ENCODE assay signal across 30 mouse cellular contexts in the genomic region with DNA sequence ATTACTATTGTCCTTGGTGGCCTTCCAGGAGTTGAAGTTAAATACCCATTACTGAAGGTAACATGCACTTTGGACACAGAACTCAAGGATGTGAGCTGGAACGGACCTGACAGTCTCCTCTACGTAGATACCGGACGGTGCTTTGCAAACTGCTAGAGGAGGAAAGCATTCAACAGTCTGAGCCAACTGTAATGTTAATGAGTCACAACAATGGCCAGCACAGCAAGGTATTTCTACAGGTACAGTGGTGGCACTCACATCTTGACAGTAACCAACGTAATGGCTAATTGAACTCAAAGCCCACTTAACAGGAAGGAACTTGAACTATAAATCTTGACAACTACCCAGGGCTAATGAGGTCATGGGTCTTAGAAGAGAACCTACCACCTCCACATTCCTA. TPM values are rescaled to one million over a fixed set of nuclear protein-coding genes. Genes with fewer than 3 reads are reported as not detected.
A peak's percentile ranks its signal among the peaks of the same experiment; 100 is the strongest.
DNase-seq lines count a peak whose midpoint lies in the region; ATAC-seq lines count a peak whose summit lies in the region.
"Had no signal": no experiment of that assay in that cellular context is flagged by ENCODE, and none has a peak within 500 bp of the region (broad histone marks: within the 10 kb centered on the region; RNA-seq: fewer than 3 reads in every experiment).

No protein-coding gene starts in this region.

- DNase-seq in kidney, adult 9 months = peak; percentile 10
- no peak for DNase-seq in kidney, postnatal 10 days
- DNase-seq in ES-CJ7 (ENCODE audit: low read depth, low spot score) (peak; percentile 84), WW6 (ENCODE audit: low read depth, low spot score) (peak; percentile 16)
- DNase-seq in right cerebral cortex, adult 2 months (ENCODE audit: low spot score in 2 of 2) = no peak
- DNase-seq: adrenal gland, adult 8-10 months; adrenal gland, postnatal 25 days; cerebellum, adult 11-12 months; cerebellum, adult 8-10 months; cerebellum, postnatal 10 days; cerebellum, postnatal 36 days; embryo, embryonic 11 days; gastrocnemius, postnatal 25 days; heart, adult 18-20 months; heart, postnatal 10 days; heart, postnatal 36 days had no signal

- no peak for ATAC-seq in activated CD4-positive, CD25-positive, alpha-beta regulatory T cell, adult 4 months
- ATAC-seq: CD4-positive, CD25-positive, alpha-beta regulatory T cell, adult 4 months; forebrain, embryonic 15.5 days; hindbrain, embryonic 16.5 days; Patski had no signal

RNA-seq across cellular contexts. Expression of gene Spag6l, which starts 3.8 kb away (rescaled TPM):
- polyA plus RNA-seq in activated CD4-positive, CD25-positive, alpha-beta regulatory T cell, adult 4 months (2017; shearing (Covaris generic)) = under 1 TPM in 1 of 2 experiments, not detected in 1; 0.96 TPM
- polyA plus RNA-seq: C2C12; CD4-positive, CD25-positive, alpha-beta regulatory T cell, adult 4 months; erythroblast, embryonic 14.5 days; G1E had no signal

RNA-seq across cellular contexts. Expression of gene Igll1, which starts 38.3 kb away (rescaled TPM):
- polyA plus RNA-seq in activated CD4-positive, CD25-positive, alpha-beta regulatory T cell, adult 4 months (2017; shearing (Covaris generic)) = under 1 TPM in 1 of 2 experiments, not detected in 1; 0.15 TPM
- polyA plus RNA-seq: brain, embryonic 14.5 days; C2C12; CD4-positive, CD25-positive, alpha-beta regulatory T cell, adult 4 months; cortical plate, adult 2 months; embryonic facial prominence, embryonic 10.5 days; embryonic facial prominence, embryonic 13.5 days; erythroblast, embryonic 14.5 days; forebrain, embryonic 15.5 days; G1E; heart, embryonic 12.5 days; heart, embryonic 15.5 days; hindbrain, embryonic 16.5 days; Patski had no signal

RNA-seq across cellular contexts. Expression of gene Top3b, which starts 45.1 kb away (rescaled TPM):
- 10 to 100 TPM; 41.5 to 52.3 TPM for polyA plus RNA-seq in activated CD4-positive, CD25-positive, alpha-beta regulatory T cell, adult 4 months (2017; shearing (Covaris generic))

RNA-seq across cellular contexts. Expression of gene Vpreb1, which starts 45.2 kb away (rescaled TPM):
- polyA plus RNA-seq in activated CD4-positive, CD25-positive, alpha-beta regulatory T cell, adult 4 months (2017; shearing (Covaris generic)) = 1 to 10 TPM; 1.1 to 2.2 TPM

Comparison
In these comparisons a context has a peak if more than half of its experiments do, and no peak if none do; other contexts are left out.
1. DNase-seq: peak in kidney, adult 9 months (single experiment), ES-CJ7 (single experiment) and WW6 (single experiment); none in kidney, postnatal 10 days (single experiment) and right cerebral cortex, adult 2 months (0 of 2).